Mouse (Mus musculus): ENCODE data around the gene Sash1. TPM values are rescaled to one million over a fixed set of nuclear protein-coding genes. Genes with fewer than 3 reads are reported as not detected.

Sash1 gene
- polyA plus RNA-seq, 1 experiment from 2014 or later = 76.8 TPM

DNA sequence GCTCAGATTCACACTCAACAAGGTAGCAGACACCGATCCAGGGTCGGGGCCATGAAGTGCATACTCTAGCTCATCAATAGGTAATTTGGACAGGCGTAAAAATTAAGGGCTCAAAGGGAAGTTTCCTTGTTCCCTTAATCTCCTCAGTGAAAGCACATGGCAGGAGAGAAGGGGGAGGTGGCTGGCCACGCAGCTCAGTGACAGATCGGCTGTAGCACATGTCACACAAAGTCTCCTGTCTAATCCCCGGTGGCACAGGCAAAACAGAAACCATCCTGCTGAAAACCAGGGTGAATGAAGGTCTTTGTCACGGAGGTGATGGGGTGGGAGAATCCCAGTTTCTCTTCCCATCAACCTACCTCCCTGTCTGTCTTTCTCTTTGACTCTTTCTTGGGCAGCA is 75.4 kb downstream of the Sash1 start:
- Histone ChIP-seq H3K79me2 (ENCODE audit: inconsistent target) (peaks cover 90% of the 10 kb centered on the region), H3K4me3 (ENCODE audit: inconsistent target) (no peak overlapping the region)

DNA sequence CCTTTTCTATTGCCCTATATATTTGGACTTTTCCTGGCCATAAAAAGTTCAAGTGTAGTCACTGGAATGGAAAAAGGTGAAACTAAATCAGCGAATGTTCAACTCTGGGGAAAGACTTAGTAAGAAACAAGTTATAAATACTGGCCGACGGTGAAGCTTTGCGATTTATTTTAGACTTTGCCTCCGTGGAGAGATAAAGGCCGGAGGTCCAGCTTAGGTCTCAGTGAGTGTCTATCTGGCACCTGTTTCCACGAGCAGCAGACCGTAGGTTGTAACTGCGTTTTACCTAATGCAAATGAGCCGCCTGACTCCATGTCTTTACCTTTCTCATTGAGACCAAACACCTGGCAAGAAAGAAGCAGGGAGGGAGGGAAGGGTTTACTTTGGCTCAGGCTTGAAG is 77.5 kb downstream of the Sash1 start:
- WGBS (ENCODE audit: missing documents) = 96% methylated on average over 10 of the region's 10 CpGs
- Histone ChIP-seq H3K27ac (no peak overlapping the region), H3K4me3 (ENCODE audit: inconsistent target) (no peak overlapping the region), H3K79me2 (ENCODE audit: inconsistent target) (peaks cover 90% of the 10 kb centered on the region; the same call in 1 of the 2 replicates), H3K36me3 (ENCODE audit: inconsistent target) (peaks cover 59% of the 10 kb centered on the region)

More for the DNA sequence above, 75.4 kb downstream of the Sash1 start:
- WGBS (ENCODE audit: missing documents) = 92% methylated on average over 7 of the region's 7 CpGs
- H3K36me3 ChIP-seq (ENCODE audit: inconsistent target) = peaks cover 65% of the 10 kb centered on the region
- H3K27ac ChIP-seq = no peak overlapping the region

DNA sequence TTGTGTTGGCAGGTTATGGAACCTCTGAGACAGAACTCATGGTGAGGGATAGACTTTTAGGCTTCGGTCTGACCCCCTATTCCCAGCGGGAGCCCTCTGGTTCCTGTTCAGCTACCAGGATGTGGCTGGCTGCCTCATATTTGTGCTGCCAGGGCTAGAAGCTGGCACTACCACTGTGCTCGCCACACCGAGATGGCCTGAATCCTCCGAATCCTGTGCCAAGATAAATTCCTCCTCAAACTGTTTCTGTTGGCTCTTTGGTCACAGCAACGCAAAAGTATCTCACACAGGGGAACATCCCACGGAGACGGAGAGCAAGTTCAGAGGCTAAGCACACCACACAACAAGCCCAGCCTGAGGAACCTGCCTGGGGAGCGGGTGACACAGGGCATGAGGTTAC is 78.3 kb downstream of the Sash1 start:
- H3K79me2 ChIP-seq (ENCODE audit: inconsistent target) = peaks cover 90% of the 10 kb centered on the region; the same call in 1 of the 2 replicates
- peaks cover 63% of the 10 kb centered on the region for H3K36me3 ChIP-seq (ENCODE audit: inconsistent target)
- H3K4me3 ChIP-seq (ENCODE audit: inconsistent target) = no peak overlapping the region
- WGBS (ENCODE audit: missing documents) = 98% methylated on average over 7 of the region's 9 CpGs
- no peak overlapping the region for H3K27ac ChIP-seq

DNA sequence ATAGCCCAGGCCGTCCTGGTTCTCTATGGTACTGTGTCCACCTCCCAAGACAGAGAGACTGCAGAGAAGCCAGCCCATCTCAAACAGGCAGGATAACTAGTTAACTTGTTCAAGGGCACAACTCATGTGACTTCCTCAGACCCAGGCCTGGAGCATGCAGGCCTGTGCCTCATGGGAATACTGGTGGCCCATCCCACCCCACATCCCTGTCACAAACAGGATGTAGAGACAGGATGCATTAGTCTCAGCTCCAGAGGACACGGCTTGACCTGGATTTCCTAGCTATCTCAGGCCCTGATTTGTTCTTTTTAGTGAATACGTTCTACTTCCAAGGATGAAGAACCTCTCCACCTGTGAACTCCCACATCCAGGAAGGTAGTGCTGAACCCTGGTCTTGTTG is 80.5 kb downstream of the Sash1 start:
- H3K4me3 ChIP-seq (ENCODE audit: inconsistent target) = no peak overlapping the region
- 94% methylated on average over 3 of the region's 3 CpGs for WGBS (ENCODE audit: missing documents)
- H3K36me3 ChIP-seq (ENCODE audit: inconsistent target) = peaks cover 75% of the 10 kb centered on the region
- H3K79me2 ChIP-seq (ENCODE audit: inconsistent target) = peaks cover 100% of the 10 kb centered on the region; the same call in 1 of the 2 replicates
- H3K27ac ChIP-seq = no peak overlapping the region

DNA sequence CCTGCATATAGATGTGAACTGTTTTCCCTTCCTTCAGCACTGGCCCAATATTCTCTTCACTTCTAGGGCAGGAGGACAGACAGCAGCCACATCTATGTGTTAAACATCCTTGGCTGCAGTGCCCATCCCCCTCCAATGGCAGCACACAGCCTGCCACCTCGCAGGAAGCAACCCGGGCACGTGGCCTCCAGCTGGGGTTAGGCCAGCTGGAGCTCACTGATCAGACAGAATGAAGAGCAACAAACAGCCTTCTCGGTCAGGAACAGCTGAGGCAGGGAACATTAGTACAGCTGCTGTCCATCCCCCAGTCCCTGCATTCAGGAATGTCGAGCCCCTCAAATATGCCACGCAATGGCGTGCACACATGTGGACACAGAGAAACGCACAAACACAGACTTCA is 81.6 kb downstream of the Sash1 start:
- peaks cover 100% of the 10 kb centered on the region; the same call in 1 of the 2 replicates for H3K79me2 ChIP-seq (ENCODE audit: inconsistent target)
- WGBS (ENCODE audit: missing documents) = 50% methylated on average over 8 of the region's 8 CpGs
- H3K36me3 ChIP-seq (ENCODE audit: inconsistent target) = peaks cover 71% of the 10 kb centered on the region
- H3K27ac ChIP-seq = 0 out of 2 replicates have a peak overlapping the region, but pooled peaks have one; percentile 15
- no peak overlapping the region for H3K4me3 ChIP-seq (ENCODE audit: inconsistent target)

DNA sequence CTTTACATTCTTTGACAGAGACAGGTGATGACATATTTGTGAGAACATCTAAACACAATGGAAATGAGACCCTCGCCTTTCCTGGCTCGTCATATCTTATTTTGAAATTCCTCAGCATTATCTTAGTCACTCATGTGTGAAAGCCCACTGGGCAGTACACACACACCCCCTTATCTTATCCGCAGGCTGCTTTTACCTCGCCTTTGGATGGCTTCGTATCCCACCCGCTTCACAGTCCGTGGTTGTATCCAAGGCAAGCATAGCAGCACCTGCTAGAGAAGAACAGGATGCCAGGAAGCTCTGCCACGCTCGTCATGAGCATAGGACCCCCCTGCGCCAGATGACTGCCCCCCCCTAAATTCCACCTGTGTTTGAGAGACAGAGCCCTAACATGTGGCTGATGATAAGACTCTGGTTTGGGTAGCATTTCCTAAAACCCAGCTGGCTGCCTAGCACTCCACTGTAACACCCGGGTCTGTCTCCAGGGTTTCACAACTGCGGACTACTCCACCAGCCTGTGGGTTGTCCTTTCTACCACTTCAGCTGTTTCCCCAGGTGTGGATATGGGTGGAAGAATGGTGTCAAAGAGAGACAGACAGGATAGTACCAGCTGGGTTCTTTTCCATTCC is 84.0 kb downstream of the Sash1 start:
- 92% methylated on average over 12 of the region's 12 CpGs for WGBS (ENCODE audit: missing documents)
- no peak overlapping the region for H3K27ac ChIP-seq

DNA sequence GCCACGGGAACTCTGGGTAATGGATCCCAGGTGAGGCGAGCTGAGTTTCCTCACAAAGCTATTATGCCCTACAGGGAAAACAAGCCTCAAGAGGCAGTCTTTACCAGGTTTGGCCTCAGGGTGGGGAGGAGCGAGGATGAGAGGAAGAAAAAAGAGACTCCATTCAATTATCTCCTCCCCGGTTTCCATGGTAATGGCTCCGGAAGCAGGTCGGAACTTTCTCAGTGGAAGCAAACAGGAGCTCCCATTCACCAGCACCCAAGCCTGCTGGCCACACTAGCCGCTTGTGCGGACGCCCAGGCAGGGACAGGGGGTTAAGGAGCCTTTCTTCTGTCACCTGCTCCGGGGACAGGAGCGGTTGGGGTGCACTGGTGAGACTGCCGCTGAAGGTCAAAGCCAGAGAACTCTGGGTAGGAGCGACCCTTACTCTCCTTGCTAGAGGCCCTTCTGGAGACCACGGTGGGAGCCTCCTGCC is 84.7 kb downstream of the Sash1 start:
- WGBS (ENCODE audit: missing documents) = 94% methylated on average over 14 of the region's 14 CpGs
- H3K4me3 ChIP-seq (ENCODE audit: inconsistent target) = no peak overlapping the region
- peaks cover 100% of the 10 kb centered on the region; the same call in 1 of the 2 replicates for H3K79me2 ChIP-seq (ENCODE audit: inconsistent target)
- H3K27ac ChIP-seq = no peak overlapping the region
- H3K36me3 ChIP-seq (ENCODE audit: inconsistent target) = peaks cover 64% of the 10 kb centered on the region

More for the DNA sequence above, 84.0 kb downstream of the Sash1 start:
- no peak overlapping the region for H3K4me3 ChIP-seq (ENCODE audit: inconsistent target)
- H3K79me2 ChIP-seq (ENCODE audit: inconsistent target) = peaks cover 100% of the 10 kb centered on the region; the same call in 1 of the 2 replicates
- H3K36me3 ChIP-seq (ENCODE audit: inconsistent target) = peaks cover 70% of the 10 kb centered on the region

DNA sequence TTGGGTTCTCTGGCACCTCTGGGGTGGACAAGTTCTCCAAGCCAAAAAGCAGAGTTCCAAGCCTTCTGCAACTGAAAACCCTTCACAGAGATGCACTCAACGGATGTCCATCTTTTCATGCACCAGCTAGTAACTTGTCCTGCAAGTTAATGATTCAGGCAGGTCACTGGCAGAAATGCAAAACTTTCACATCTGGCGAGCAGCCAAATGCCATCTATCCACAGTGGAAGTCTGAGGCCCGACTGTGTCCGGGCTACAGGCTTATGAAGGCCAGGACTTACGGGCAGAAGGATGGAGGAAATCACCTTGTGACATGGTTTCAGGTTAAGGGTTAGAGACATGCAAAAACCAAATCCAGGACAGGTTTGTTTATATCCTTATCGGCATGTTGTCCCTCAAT is 88.0 kb downstream of the Sash1 start:
- 93% methylated on average over 6 of the region's 6 CpGs for WGBS (ENCODE audit: missing documents)
- Histone ChIP-seq H3K27ac (no peak overlapping the region), H3K4me3 (ENCODE audit: inconsistent target) (no peak overlapping the region), H3K79me2 (ENCODE audit: inconsistent target) (peaks cover 100% of the 10 kb centered on the region; the same call in 1 of the 2 replicates), H3K36me3 (ENCODE audit: inconsistent target) (peaks cover 60% of the 10 kb centered on the region)

DNA sequence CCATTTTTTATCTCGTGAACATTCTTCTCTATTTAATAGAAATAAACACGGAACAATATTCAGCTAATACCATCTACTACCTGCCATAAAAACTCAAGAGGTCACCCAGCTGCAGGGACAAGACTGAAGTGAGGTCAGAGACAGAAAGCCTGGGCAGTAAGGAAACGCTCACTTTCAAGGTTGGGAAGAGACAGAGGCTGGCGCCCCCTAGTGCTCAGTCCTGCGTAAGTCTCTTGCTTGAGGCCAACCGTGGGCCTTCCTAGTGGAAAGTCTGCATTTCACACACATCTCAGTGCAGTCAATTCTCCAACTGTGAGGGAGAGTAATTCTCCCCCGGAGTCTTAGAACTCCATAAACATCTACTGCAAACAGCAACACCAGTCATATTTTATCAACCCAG is 90.5 kb downstream of the Sash1 start:
- Histone ChIP-seq H3K27ac (no peak overlapping the region), H3K4me3 (ENCODE audit: inconsistent target) (no peak overlapping the region), H3K36me3 (ENCODE audit: inconsistent target) (peaks cover 53% of the 10 kb centered on the region), H3K79me2 (ENCODE audit: inconsistent target) (peaks cover 100% of the 10 kb centered on the region)
- WGBS (ENCODE audit: missing documents) = 29% methylated on average over 7 of the region's 7 CpGs

DNA sequence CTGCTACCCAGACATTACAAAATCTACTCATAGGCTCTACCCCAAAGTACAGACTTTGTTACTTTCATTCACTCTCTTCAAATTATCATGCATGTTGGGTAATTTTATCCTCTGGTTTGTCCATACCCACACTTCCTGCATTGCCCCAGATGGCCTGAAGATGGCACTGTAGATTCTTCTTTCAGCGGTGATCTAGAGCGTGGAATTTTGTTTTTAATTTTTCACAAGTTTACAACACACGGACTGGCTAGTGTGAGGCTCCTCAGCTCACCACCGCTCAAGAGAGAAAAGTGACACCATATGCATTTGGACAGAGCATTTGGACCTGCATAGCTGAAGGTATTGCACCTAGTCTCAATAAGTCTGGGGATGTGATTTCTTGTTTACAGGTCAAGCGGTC is 93.5 kb downstream of the Sash1 start:
- Histone ChIP-seq H3K36me3 (ENCODE audit: inconsistent target) (peaks cover 64% of the 10 kb centered on the region), H3K79me2 (ENCODE audit: inconsistent target) (peaks cover 100% of the 10 kb centered on the region), H3K4me3 (ENCODE audit: inconsistent target) (no peak overlapping the region), H3K27ac (no peak overlapping the region)
- 68% methylated on average over 5 of the region's 5 CpGs for WGBS (ENCODE audit: missing documents)

DNA sequence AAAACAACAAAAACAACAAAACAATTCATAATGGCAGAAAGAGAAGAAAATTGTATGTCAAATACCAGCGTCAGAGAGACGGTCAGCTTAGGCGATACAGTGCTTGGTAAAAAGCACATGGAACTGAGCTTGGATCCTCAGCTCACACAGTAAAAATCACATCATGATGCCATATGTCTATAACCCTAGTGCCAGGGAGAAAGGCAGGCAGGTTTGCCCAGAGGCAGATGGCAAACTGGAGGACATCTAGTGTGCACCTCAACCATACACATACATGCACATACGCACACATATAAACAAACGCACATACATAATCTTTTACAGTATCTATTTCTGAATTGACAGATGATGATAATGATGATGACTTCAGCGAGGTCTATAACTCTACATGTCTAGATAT is 96.8 kb downstream of the Sash1 start:
- H3K36me3 ChIP-seq (ENCODE audit: inconsistent target) = peaks cover 90% of the 10 kb centered on the region
- no peak overlapping the region for H3K4me3 ChIP-seq (ENCODE audit: inconsistent target)
- H3K79me2 ChIP-seq (ENCODE audit: inconsistent target) = peaks cover 99% of the 10 kb centered on the region
- 98% methylated on average over 6 of the region's 6 CpGs for WGBS (ENCODE audit: missing documents)
- no peak overlapping the region for H3K27ac ChIP-seq

DNA sequence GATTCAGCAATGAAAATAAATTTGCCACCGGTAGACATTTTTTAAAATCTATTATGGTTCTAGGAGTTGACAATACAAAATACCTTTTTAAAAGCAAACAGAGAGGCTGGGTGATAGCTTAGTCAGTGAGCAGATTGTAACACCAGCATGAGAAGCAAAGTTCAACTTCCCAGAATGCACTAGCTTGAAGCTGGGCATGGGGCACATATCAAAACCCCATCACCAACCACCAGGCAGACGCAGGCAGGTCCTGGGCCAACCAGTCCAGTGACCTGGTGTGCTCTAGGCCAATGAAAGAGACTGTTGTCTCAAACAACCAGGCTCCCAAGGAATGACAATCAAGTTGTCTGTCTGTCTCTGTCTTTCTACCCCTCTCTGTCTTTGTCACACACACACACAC is 98.6 kb downstream of the Sash1 start:
- Histone ChIP-seq H3K27ac (no peak overlapping the region), H3K36me3 (ENCODE audit: inconsistent target) (peaks cover 92% of the 10 kb centered on the region), H3K79me2 (ENCODE audit: inconsistent target) (peaks cover 99% of the 10 kb centered on the region), H3K4me3 (ENCODE audit: inconsistent target) (no peak overlapping the region)
- WGBS (ENCODE audit: missing documents) = 95% methylated on average over 2 of the region's 2 CpGs

DNA sequence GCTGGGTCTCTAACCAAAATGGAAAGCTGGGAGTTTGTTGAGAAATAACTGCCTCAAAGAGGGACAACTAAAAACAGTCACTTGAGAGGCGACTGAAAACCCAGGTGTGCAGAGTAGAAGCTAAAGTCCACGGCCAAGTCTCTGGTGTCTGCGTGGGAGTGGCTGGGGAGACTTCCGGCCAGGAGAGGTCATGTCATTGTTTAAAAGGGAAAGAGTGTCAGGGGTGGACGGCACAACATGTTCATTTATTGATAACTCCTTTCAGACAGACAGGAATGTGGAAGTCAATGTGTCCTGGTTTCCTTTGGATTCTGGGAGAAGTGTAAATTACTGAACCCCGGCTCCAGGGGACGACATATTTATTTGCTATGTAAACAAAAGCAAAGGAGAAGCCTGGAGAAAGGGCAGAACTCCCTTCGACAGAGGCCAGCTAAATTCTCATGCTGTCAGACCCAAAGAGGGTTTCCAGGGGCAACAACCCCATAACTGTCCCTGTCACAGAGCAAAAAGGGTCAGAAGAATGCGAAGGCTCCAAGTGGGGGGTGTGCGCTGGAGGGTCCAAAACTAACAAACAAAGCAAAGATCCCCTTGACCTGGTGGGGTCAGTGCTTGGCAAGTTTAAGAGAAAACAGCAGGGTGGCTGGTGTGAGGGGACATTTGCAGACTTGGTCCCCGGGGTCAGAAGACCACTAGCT is 100.3 kb downstream of the Sash1 start:
- Histone ChIP-seq H3K4me3 (ENCODE audit: inconsistent target) (no peak overlapping the region), H3K27ac (no peak overlapping the region), H3K79me2 (ENCODE audit: inconsistent target) (peaks cover 99% of the 10 kb centered on the region), H3K36me3 (ENCODE audit: inconsistent target) (peaks cover 93% of the 10 kb centered on the region)
- WGBS (ENCODE audit: missing documents) = 92% methylated on average over 11 of the region's 11 CpGs

DNA sequence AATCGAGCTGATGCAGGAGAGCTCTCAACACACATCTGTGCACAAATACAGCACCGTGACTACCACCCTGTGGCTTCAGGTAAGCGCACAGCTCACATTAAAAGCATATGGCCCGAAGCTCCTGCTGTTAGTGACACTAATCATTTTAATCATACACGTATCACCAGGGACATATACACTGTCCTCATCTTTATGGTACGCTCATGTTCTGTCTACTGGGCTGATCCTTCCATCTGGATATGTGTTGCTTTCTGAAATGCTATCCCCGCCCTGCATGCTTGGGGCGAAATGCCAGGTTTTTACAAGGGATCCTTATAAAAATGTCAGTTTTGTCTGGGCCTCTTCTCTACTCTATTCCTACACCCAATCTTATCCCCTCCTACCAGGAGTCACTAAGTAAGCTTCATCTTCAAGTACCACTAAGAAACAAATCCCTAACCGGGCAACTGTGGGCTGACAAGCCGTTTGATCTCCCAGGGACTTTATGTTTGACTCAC is 103.9 kb downstream of the Sash1 start:
- H3K4me3 ChIP-seq (ENCODE audit: inconsistent target) = no peak overlapping the region
- peaks cover 77% of the 10 kb centered on the region; the same call in 1 of the 2 replicates for H3K79me2 ChIP-seq (ENCODE audit: inconsistent target)
- H3K36me3 ChIP-seq (ENCODE audit: inconsistent target) = peaks cover 73% of the 10 kb centered on the region
- WGBS (ENCODE audit: missing documents) = 92% methylated on average over 10 of the region's 10 CpGs
- no peak overlapping the region for H3K27ac ChIP-seq

DNA sequence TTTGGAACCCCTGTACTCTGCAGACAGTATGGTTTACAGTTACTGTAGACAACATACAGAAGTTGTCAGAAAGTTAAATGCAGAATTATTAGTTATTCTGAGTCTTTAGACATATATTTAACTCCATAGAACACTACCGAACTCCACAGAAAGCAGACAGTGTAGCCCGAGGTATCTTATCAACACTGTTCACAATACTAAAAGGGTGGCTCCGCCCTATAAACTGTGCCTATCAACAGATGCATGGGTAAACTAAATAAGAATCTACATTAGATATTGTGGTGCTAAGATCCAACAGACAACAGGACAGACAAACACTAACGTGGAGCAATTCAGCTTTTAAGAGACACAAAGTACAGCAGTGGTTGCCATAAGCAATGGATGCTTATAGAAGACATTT is 106.0 kb downstream of the Sash1 start:
- peaks cover 78% of the 10 kb centered on the region for H3K79me2 ChIP-seq (ENCODE audit: inconsistent target)
- H3K4me3 ChIP-seq (ENCODE audit: inconsistent target) = no peak overlapping the region
- peaks cover 71% of the 10 kb centered on the region for H3K36me3 ChIP-seq (ENCODE audit: inconsistent target)
- WGBS (ENCODE audit: missing documents) = 98% methylated on average over 4 of the region's 4 CpGs
- no peak overlapping the region for H3K27ac ChIP-seq
